In the genomic region with DNA sequence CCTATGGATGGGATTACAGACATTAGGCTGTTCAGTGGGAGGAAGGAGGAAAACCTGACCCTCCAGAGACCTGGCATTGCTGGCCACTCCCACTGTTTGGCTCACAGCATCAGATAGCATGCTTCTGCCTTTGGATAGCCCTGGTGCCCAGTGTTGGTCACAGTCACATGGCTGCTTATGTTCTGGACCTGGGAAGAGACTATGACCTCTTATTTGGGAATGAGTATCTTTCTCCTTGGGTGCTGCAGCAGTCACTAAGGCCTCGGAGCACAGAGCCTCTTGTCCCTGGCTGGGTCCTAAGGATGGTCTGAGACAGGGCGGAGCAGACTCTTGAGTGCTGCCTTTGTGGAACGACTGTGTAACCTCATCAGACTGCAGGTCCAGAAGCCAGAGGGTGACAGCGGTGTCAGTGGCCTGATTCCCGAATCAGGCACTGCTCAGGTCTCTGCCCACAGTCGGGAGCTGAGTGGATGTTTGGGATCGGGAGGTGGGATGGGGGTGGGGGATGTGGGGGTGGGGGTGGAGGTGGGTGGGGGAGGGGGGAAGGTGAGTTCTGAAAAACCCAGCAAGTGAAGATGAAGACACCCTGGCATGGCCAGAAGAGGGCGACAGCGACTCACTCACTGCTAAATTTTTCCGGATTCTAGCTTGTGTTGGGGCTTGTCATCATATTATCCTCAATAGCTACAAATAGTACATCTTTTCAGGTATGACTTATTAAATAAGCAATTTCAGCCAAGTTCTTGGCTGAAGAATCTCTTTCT, we compare ENCODE assay signal across 8 mouse cellular contexts. TPM values are rescaled to one million over a fixed set of nuclear protein-coding genes. Genes with fewer than 3 reads are reported as not detected.
DNase-seq lines count a peak whose midpoint lies in the region; ATAC-seq and TF ChIP-seq lines count a peak whose summit lies in the region.

No protein-coding gene starts in this region.

- no peaks in the 10 kb centered on the region for H3K79me2 ChIP-seq in MEL (ENCODE audit: control insufficient read depth, insufficient read depth, low read length, poor library complexity)

- TF ChIP-seq RAD21 in MEL (IDR thresholded peaks at IDR 0.05; ENCODE audit: low read depth, low read length) = peak; percentile 53

- peaks cover 9% of the 10 kb centered on the region for H3K36me3 ChIP-seq in midbrain, embryonic 11.5 days (ENCODE audit: control insufficient read depth, insufficient read depth, low read length)
- H3K36me3 ChIP-seq in midbrain, embryonic 13.5 days = peaks cover 46% of the 10 kb centered on the region
- no peaks in the 10 kb centered on the region for H3K36me3 ChIP-seq in MEL (ENCODE audit: control insufficient read depth in 1 of 2, insufficient read depth in 2 of 2, low read length in 2 of 2)
- H3K36me3 ChIP-seq in liver, embryonic 14.5 days (replicated peaks; ENCODE audit: control insufficient read depth, insufficient read depth, low read depth) = no peaks in the 10 kb centered on the region

- no peak for DNase-seq in gastrocnemius, adult 2 months
- DNase-seq in gastrocnemius, postnatal 25 days = no peak
- peak; percentile 79 for DNase-seq in midbrain, embryonic 11.5 days (ENCODE audit: low spot score, missing footprints)
- peak; percentile 25 for DNase-seq in MEL (ENCODE audit: low read depth, low spot score)
- DNase-seq in liver, embryonic 14.5 days (ENCODE audit: low read depth in 3 of 3, low spot score in 3 of 3) = no peak
- no peak for DNase-seq in gastrocnemius, postnatal 10 days

- no peak overlapping the region for H3K27ac ChIP-seq in gastrocnemius, adult 2 months
- no peak overlapping the region for H3K27ac ChIP-seq in midbrain, embryonic 11.5 days (ENCODE audit: low read depth, low read length)
- H3K27ac ChIP-seq in midbrain, embryonic 13.5 days = no peak overlapping the region
- H3K27ac ChIP-seq in MEL (ENCODE audit: control insufficient read depth, low read depth, low read length) = no peak overlapping the region
- H3K27ac ChIP-seq in liver, embryonic 14.5 days = no peak overlapping the region

- no peaks in the 10 kb centered on the region for H3K4me1 ChIP-seq in midbrain, embryonic 11.5 days (ENCODE audit: control insufficient read depth, insufficient read depth, low read length)
- 0 out of 2 replicates have a peak, but pooled peaks cover 5% of the 10 kb centered on the region for H3K4me1 ChIP-seq in midbrain, embryonic 13.5 days (replicated peaks)
- 0 out of 4 replicates have a peak, but pooled peaks cover 0 to 6% of the 10 kb centered on the region in 2 experiments for H3K4me1 ChIP-seq in MEL (ENCODE audit: control insufficient read depth in 1 of 2, insufficient read depth in 2 of 2, low read length in 2 of 2)
- peaks cover 0 to 12% of the 10 kb centered on the region in 2 experiments; a peak in 2 of 4 replicates for H3K4me1 ChIP-seq in liver, embryonic 14.5 days (replicated peaks; ENCODE audit: control insufficient read depth in 2 of 2, insufficient read depth in 2 of 2, low read length in 1 of 2)

- H3K4me2 ChIP-seq in midbrain, embryonic 11.5 days = no peak overlapping the region
- H3K4me2 ChIP-seq in midbrain, embryonic 13.5 days (replicated peaks) = no peak overlapping the region
- H3K4me2 ChIP-seq in liver, embryonic 14.5 days (ENCODE audit: low read depth) = no peak overlapping the region

- no peaks in the 10 kb centered on the region for H3K9me3 ChIP-seq in midbrain, embryonic 11.5 days (ENCODE audit: control insufficient read depth, low read length)
- H3K9me3 ChIP-seq in midbrain, embryonic 13.5 days = no peaks in the 10 kb centered on the region
- no peaks in the 10 kb centered on the region for H3K9me3 ChIP-seq in MEL (replicated peaks; ENCODE audit: insufficient read depth, low read length)
- no peaks in the 10 kb centered on the region for H3K9me3 ChIP-seq in liver, embryonic 14.5 days (ENCODE audit: control insufficient read depth, low read length)

- 18% methylated on average over 10 of the region's 10 CpGs for WGBS in midbrain, embryonic 11.5 days
- 14% methylated on average over 10 of the region's 10 CpGs for WGBS in midbrain, embryonic 13.5 days
- 15% methylated on average over 10 of the region's 10 CpGs for WGBS in liver, embryonic 14.5 days (ENCODE audit: insufficient replicate concordance)

- no peaks in the 10 kb centered on the region for H3K27me3 ChIP-seq in midbrain, embryonic 11.5 days (ENCODE audit: control insufficient read depth, insufficient read depth, low read length)
- H3K27me3 ChIP-seq in midbrain, embryonic 13.5 days = no peaks in the 10 kb centered on the region
- no peaks in the 10 kb centered on the region; a peak in 2 of 4 replicates for H3K27me3 ChIP-seq in MEL (ENCODE audit: control insufficient read depth in 1 of 2, insufficient read depth in 2 of 2, low read length in 2 of 2)
- H3K27me3 ChIP-seq in liver, embryonic 14.5 days (ENCODE audit: control insufficient read depth, insufficient read depth, low read length) = no peaks in the 10 kb centered on the region

- TF ChIP-seq POLR2A in MEL (IDR thresholded peaks at IDR 0.05; ENCODE audit: control insufficient read depth in 1 of 2, insufficient read depth in 1 of 2, low read depth in 1 of 2, low read length in 2 of 2, poor library complexity in 1 of 2) = no peak

- intact Hi-C loops in gastrocnemius, adult 2 months (cut with DNase I) = no loop called here

- TF ChIP-seq EP300 in MEL (IDR thresholded peaks at IDR 0.05; ENCODE audit: low read depth in 1 of 2, low read length in 2 of 2) = no peak
- no peak for TF ChIP-seq EP300 in liver, embryonic 14.5 days (IDR thresholded peaks at IDR 0.05; ENCODE audit: low read depth)

- ATAC-seq in midbrain, embryonic 11.5 days (ENCODE audit: low FRiP score) = no peak
- ATAC-seq in midbrain, embryonic 13.5 days = no peak; the same call in 1 of the 2 replicates
- ATAC-seq in liver, embryonic 14.5 days (ENCODE audit: insufficient read depth) = no peak
- ATAC-seq in megakaryocyte, adult 5-6 weeks (ENCODE audit: poor library complexity, severe bottlenecking) = no peak

- peak; percentile 56 for TF ChIP-seq CTCF in gastrocnemius, adult 2 months (IDR thresholded peaks at IDR 0.05)
- peak; percentile 40 to 76 (median 54); a peak in 5 of 6 replicates for TF ChIP-seq CTCF in MEL (IDR thresholded peaks at IDR 0.05 in 2 of 3, conservative IDR thresholded peaks at IDR 0.05 in 1 of 3; ENCODE audit: control insufficient read depth in 1 of 3, insufficient read depth in 1 of 3, low read depth in 2 of 3, low read length in 3 of 3, poor library complexity in 1 of 3, severe bottlenecking in 1 of 3)
- TF ChIP-seq CTCF in liver, embryonic 14.5 days (IDR thresholded peaks at IDR 0.05; ENCODE audit: low read depth) = peak; percentile 57

- H3K4me3 ChIP-seq in gastrocnemius, adult 2 months = no peak overlapping the region
- H3K4me3 ChIP-seq in midbrain, embryonic 11.5 days (ENCODE audit: low read depth, low read length) = no peak overlapping the region
- H3K4me3 ChIP-seq in midbrain, embryonic 13.5 days (replicated peaks) = no peak overlapping the region
- no peak overlapping the region for H3K4me3 ChIP-seq in MEL (ENCODE audit: control insufficient read depth in 1 of 2, insufficient read depth in 1 of 2, low read depth in 2 of 2, low read length in 2 of 2)
- H3K4me3 ChIP-seq in liver, embryonic 14.5 days (ENCODE audit: insufficient read depth in 1 of 2, low read depth in 2 of 2, low read length in 2 of 2) = no peak overlapping the region

- no peak overlapping the region for H3K9ac ChIP-seq in midbrain, embryonic 11.5 days (ENCODE audit: low read length)
- no peak overlapping the region for H3K9ac ChIP-seq in midbrain, embryonic 13.5 days (replicated peaks)
- no peak overlapping the region for H3K9ac ChIP-seq in MEL (ENCODE audit: control insufficient read depth, low read depth, low read length, poor library complexity, severe bottlenecking)
- H3K9ac ChIP-seq in liver, embryonic 14.5 days (replicated peaks) = no peak overlapping the region

RNA-seq across cellular contexts. Expression of a gene that starts 17.9 kb away (rescaled TPM):
- total RNA-seq in gastrocnemius, adult 2 months (2021) = 10 to 100 TPM; 20.6 to 24.6 TPM
- 10 to 100 TPM; 19.5 to 23.2 TPM for total RNA-seq in gastrocnemius, postnatal 25 days (2021)
- polyA plus RNA-seq in midbrain, embryonic 11.5 days (2014; fragmentation: Nextera tagmentation; extraction: Ambion mirVana) = 35.5 and 40.8 TPM in 2 replicates
- polyA plus RNA-seq in midbrain, embryonic 13.5 days (2015; fragmentation: Nextera tagmentation; extraction: Ambion mirVana) = 42.2 and 43.8 TPM in 2 replicates
- total RNA-seq in MEL (2012; rRNA removed) = 35.4 and 41.5 TPM in 2 replicates
- 10 to 100 TPM in 1 of 2 experiments, not detected in 1; 34.6 TPM for polyA plus RNA-seq in MEL (2012; ENCODE audit: insufficient read depth in 1 of 2, insufficient read length in 2 of 2, low read depth in 1 of 2, low replicate concordance in 2 of 2, missing spikeins in 1 of 2)
- 4.3 and 4.8 TPM in 2 replicates for polyA plus RNA-seq in liver, embryonic 14.5 days (2012; rRNA removed)
- 13.3 and 14.5 TPM in 2 replicates for polyA plus RNA-seq in liver, embryonic 14.5 days (2014; fragmentation: Nextera tagmentation; extraction: Ambion mirVana)
- total RNA-seq in megakaryocyte, adult 5-6 weeks (2015) = 12.3 and 14.2 TPM in 2 replicates
- 16.4 and 17.5 TPM in 2 replicates for total RNA-seq in megakaryocyte, adult 5-6 weeks (2017)
- 10 to 100 TPM; 22.8 to 27.2 TPM for total RNA-seq in gastrocnemius, postnatal 10 days (2021)

RNA-seq across cellular contexts. Expression of a gene that starts 19.7 kb away (rescaled TPM):
- total RNA-seq in gastrocnemius, adult 2 months (2021) = 10 to 100 TPM; 10.3 to 12.7 TPM
- total RNA-seq in gastrocnemius, postnatal 25 days (2021) = 1 to 10 TPM; 4.0 to 7.5 TPM
- polyA plus RNA-seq in midbrain, embryonic 11.5 days (2014; fragmentation: Nextera tagmentation; extraction: Ambion mirVana) = not detected in 2 replicates
- polyA plus RNA-seq in midbrain, embryonic 13.5 days (2015; fragmentation: Nextera tagmentation; extraction: Ambion mirVana) = not detected in 2 replicates
- not detected in 2 replicates for total RNA-seq in MEL (2012; rRNA removed)
- polyA plus RNA-seq in MEL (2012; ENCODE audit: insufficient read depth in 1 of 2, insufficient read length in 2 of 2, low read depth in 1 of 2, low replicate concordance in 2 of 2, missing spikeins in 1 of 2) = 1 to 10 TPM in 1 of 2 experiments, not detected in 1; 1.9 TPM
- not detected in 2 replicates for polyA plus RNA-seq in liver, embryonic 14.5 days (2012; rRNA removed)
- not detected in 2 replicates for polyA plus RNA-seq in liver, embryonic 14.5 days (2014; fragmentation: Nextera tagmentation; extraction: Ambion mirVana)
- total RNA-seq in megakaryocyte, adult 5-6 weeks (2015) = 2.4 and 9.5 TPM in 2 replicates
- not detected in 2 replicates for total RNA-seq in megakaryocyte, adult 5-6 weeks (2017)
- 1 to 10 TPM in 1 of 2 experiments, not detected in 1; 7.5 TPM for total RNA-seq in gastrocnemius, postnatal 10 days (2021)

RNA-seq across cellular contexts. Expression of a gene that starts 39.1 kb away (rescaled TPM):
- total RNA-seq in gastrocnemius, adult 2 months (2021) = 100 to 1,000 TPM; 146 to 171 TPM
- 100 to 1,000 TPM; 107 to 114 TPM for total RNA-seq in gastrocnemius, postnatal 25 days (2021)
- 137 and 144 TPM in 2 replicates for polyA plus RNA-seq in midbrain, embryonic 11.5 days (2014; fragmentation: Nextera tagmentation; extraction: Ambion mirVana)
- polyA plus RNA-seq in midbrain, embryonic 13.5 days (2015; fragmentation: Nextera tagmentation; extraction: Ambion mirVana) = 133 and 134 TPM in 2 replicates
- total RNA-seq in MEL (2012; rRNA removed) = 351 and 459 TPM in 2 replicates
- polyA plus RNA-seq in MEL (2012; ENCODE audit: insufficient read depth in 1 of 2, insufficient read length in 2 of 2, low read depth in 1 of 2, low replicate concordance in 2 of 2, missing spikeins in 1 of 2) = 100 to 1,000 TPM in 1 of 2 experiments, 10 to 100 TPM in 1; 85.1 to 444 TPM
- polyA plus RNA-seq in liver, embryonic 14.5 days (2012; rRNA removed) = 146 and 246 TPM in 2 replicates
- polyA plus RNA-seq in liver, embryonic 14.5 days (2014; fragmentation: Nextera tagmentation; extraction: Ambion mirVana) = 108 and 129 TPM in 2 replicates
- 172 and 184 TPM in 2 replicates for total RNA-seq in megakaryocyte, adult 5-6 weeks (2015)
- total RNA-seq in megakaryocyte, adult 5-6 weeks (2017) = 253 and 263 TPM in 2 replicates
- total RNA-seq in gastrocnemius, postnatal 10 days (2021) = 100 to 1,000 TPM in 1 of 2 experiments, 10 to 100 TPM in 1; 94.7 to 131 TPM

RNA-seq across cellular contexts. Expression of a gene that starts 42.4 kb away (rescaled TPM):
- under 1 TPM; 0.61 to 0.78 TPM for total RNA-seq in gastrocnemius, adult 2 months (2021)
- total RNA-seq in gastrocnemius, postnatal 25 days (2021) = 1 to 10 TPM in 1 of 2 experiments, under 1 TPM in 1; 0.87 to 1.1 TPM
- 8.0 and 10.7 TPM in 2 replicates for polyA plus RNA-seq in midbrain, embryonic 11.5 days (2014; fragmentation: Nextera tagmentation; extraction: Ambion mirVana)
- polyA plus RNA-seq in midbrain, embryonic 13.5 days (2015; fragmentation: Nextera tagmentation; extraction: Ambion mirVana) = 11.4 and 12.3 TPM in 2 replicates
- not detected in 2 replicates for total RNA-seq in MEL (2012; rRNA removed)
- polyA plus RNA-seq in MEL (2012; ENCODE audit: insufficient read depth in 1 of 2, insufficient read length in 2 of 2, low read depth in 1 of 2, low replicate concordance in 2 of 2, missing spikeins in 1 of 2) = not detected
- 0.95 and 1.0 TPM in 2 replicates for polyA plus RNA-seq in liver, embryonic 14.5 days (2012; rRNA removed)
- polyA plus RNA-seq in liver, embryonic 14.5 days (2014; fragmentation: Nextera tagmentation; extraction: Ambion mirVana) = 0.33 and 0.45 TPM in 2 replicates
- total RNA-seq in megakaryocyte, adult 5-6 weeks (2015) = not detected in 2 replicates
- total RNA-seq in megakaryocyte, adult 5-6 weeks (2017) = not detected in 2 replicates
- total RNA-seq in gastrocnemius, postnatal 10 days (2021) = 1 to 10 TPM; 2.8 to 3.1 TPM

RNA-seq across cellular contexts. Expression of a gene that starts 48.2 kb away (rescaled TPM):
- 10 to 100 TPM; 11.3 to 16.0 TPM for total RNA-seq in gastrocnemius, adult 2 months (2021)
- total RNA-seq in gastrocnemius, postnatal 25 days (2021) = 10 to 100 TPM in 1 of 2 experiments, 1 to 10 TPM in 1; 9.9 to 11.2 TPM
- polyA plus RNA-seq in midbrain, embryonic 11.5 days (2014; fragmentation: Nextera tagmentation; extraction: Ambion mirVana) = 70.9 and 75.4 TPM in 2 replicates
- 72.9 and 77.8 TPM in 2 replicates for polyA plus RNA-seq in midbrain, embryonic 13.5 days (2015; fragmentation: Nextera tagmentation; extraction: Ambion mirVana)
- 59.7 and 78.9 TPM in 2 replicates for total RNA-seq in MEL (2012; rRNA removed)
- 100 to 1,000 TPM in 1 of 2 experiments, not detected in 1; 155 TPM for polyA plus RNA-seq in MEL (2012; ENCODE audit: insufficient read depth in 1 of 2, insufficient read length in 2 of 2, low read depth in 1 of 2, low replicate concordance in 2 of 2, missing spikeins in 1 of 2)
- polyA plus RNA-seq in liver, embryonic 14.5 days (2012; rRNA removed) = 16.2 and 25.6 TPM in 2 replicates
- polyA plus RNA-seq in liver, embryonic 14.5 days (2014; fragmentation: Nextera tagmentation; extraction: Ambion mirVana) = 30.0 and 32.9 TPM in 2 replicates
- 32.9 and 35.4 TPM in 2 replicates for total RNA-seq in megakaryocyte, adult 5-6 weeks (2015)
- 12.6 and 20.3 TPM in 2 replicates for total RNA-seq in megakaryocyte, adult 5-6 weeks (2017)
- total RNA-seq in gastrocnemius, postnatal 10 days (2021) = 10 to 100 TPM; 16.7 to 18.8 TPM

Comparison
In these comparisons a context has a peak if more than half of its experiments do, and no peak if none do; other contexts are left out.
1. DNase-seq: peak in midbrain, embryonic 11.5 days (single experiment) and MEL (single experiment); none in gastrocnemius, adult 2 months (single experiment), gastrocnemius, postnatal 25 days (single experiment), liver, embryonic 14.5 days (0 of 3) and gastrocnemius, postnatal 10 days (single experiment).
2. Peak in every context shown above with its lines, with median percentiles within 50 percentile points of each other: CTCF ChIP-seq.